Mouse (Mus musculus): ENCODE data around the gene Celf3.

DNA sequence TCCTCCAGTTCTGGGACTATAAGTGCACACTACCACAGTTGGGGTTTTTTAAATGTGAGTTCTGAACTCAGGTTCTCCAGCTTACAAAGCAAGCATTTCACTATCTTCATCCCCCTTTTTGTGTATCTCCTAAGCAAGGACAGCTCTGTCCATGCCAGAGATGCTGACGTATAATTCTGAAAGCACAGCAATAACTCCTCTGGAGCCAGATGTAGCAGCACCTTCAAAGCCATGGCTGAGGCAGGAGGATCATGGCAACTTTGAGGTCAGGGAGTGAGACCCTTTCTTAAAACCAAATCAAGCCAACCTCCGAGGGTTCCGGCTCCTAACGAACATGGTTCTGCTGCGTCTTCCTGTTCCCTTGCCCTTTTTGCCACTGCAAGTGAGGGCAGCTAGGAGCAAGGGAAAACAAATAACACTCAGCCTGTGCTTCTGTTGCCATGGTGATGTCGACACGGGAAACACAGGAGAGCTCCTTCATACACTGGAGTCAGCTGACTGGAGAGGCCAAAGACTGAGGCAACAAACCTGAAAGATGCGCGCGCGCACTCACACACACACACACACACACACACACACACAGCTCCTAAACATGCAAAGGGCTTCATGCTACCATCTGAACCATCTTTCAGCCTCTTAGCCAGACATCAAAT is 14.0 kb upstream of the Celf3 start:
- TF ChIP-seq CTCF (IDR thresholded peaks at IDR 0.05; ENCODE audit: low read depth), result no peak
- no peak for TF ChIP-seq EP300 (IDR thresholded peaks at IDR 0.05; ENCODE audit: low read depth)

Data from liver, embryonic 14.5 days (tissue).